Mouse (Mus musculus): ENCODE measurements around the gene Art3. TPM values are rescaled to one million over a fixed set of nuclear protein-coding genes. Genes with fewer than 3 reads are reported as not detected.

The Art3 gene
- total RNA-seq (2023) = 2.4 TPM

DNA sequence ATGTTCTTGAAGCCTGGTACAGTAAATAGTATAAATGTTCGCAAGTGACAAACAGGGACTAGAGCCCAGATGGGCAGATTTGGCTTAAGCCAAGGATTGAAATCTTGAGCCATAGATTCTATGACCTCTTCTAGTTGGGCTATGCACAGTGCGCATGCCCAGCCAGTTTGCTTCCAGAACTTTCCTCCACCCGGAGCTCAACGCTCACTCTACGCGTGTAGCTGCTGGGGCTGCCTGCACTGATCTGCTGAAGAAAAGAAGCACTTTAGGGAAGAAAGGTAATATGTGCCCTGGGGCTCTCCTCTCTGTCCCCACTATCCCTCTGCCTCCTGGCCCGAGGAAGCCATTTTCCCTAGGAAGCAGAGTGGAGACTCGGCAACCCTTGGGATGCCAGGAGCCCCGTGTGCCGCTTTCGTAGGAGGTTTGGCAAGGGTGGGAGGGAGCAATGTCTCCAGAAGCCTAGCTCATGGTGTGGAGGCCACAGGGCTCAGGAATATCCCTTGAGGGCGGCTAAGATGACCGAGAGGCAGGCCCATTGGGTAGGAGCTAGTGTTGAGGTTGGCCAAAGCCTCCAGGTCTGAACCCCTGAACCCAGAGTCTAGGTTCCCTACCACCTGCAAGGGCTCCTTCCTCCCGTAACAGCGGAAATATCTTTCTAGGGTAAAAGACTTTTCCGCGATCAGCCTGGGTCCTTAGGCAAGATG, at the start of gene Art3:
Gene Art3, plus strand, starts transcription at position 193 of the 704 bp plus-strand sequence.

GRCm38 (mm10) chr5:92309681-92310511, 21.7 kb upstream of the Art3 start, which contains the start of gene Sdad1:
TSS of gene Sdad1 (minus strand) at chr5:92310479.

DNA sequence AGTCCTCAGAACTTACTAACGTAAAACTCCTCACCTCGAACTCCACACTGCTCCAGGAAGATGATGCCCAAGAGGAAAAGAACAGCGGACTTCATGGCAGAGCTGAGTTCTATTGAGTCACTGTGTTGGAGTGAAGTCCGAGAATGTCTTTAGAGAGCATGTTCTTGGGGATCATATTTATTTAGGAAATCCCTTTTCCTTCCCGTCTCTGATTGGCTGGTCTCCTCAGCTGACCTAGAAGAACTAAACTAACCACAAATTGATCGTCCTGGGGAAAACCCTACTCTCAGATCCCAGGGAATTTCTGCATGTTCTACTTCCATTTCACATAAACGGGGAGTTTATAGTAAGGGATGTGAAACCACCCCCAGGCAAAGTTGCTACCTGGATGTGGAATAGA, 3.7 kb upstream of the Art3 start, which contains the start of gene Cxcl9:
Gene Cxcl9, minus strand, starts transcription at position 151 of the 400 bp plus-strand sequence.

GRCm38 (mm10) chr5:92348794-92349413, 17.3 kb downstream of the Art3 start, which contains the start of gene Cxcl10:
TSS of gene Cxcl10 (minus strand) at chr5:92348889.

DNA sequence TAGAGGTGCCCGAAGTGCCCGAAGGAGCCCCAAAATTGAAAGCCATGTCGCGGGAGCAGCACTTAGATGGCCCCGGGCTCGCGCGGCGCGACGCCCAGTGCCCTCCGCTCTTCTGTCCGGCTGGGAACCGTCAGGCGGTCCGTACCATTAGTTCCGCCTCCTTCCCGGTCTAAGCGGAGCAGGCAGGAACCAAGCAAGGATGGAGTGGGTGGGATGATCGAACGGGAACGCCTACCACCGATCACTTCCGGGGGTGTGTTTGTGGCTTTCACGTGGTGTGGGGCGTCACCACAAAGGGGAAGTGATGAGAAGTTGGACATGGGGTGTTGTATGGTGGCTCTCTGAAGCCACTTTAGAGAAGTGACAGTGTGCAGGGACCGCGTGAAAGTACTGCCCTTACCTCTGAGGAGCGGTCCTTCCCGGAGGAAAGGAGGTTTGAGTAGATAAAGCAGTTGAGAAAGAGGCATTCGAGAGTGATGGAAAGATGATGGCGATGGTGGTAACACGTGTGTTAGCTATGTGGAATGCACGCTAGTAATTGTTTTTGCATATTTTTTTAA, 103.5 kb downstream of the Art3 start, which contains the start of gene Nup54:
Gene Nup54, minus strand, starts transcription at position 195 of the 560 bp plus-strand sequence.

Other genes with a start within 250 kb of the Art3 start
- 106 TPM for gene G3bp2, start 248.1 kb upstream of the Art3 start, total RNA-seq (2023)
- 58.7 TPM for gene Uso1, start 193.9 kb upstream of the Art3 start, total RNA-seq (2023)
- gene U90926, start 116.4 kb upstream of the Art3 start, total RNA-seq (2023) = not detected
- not detected for gene Ppef2, start 75.5 kb upstream of the Art3 start, total RNA-seq (2023)
- gene Naaa, start 53.7 kb upstream of the Art3 start, total RNA-seq (2023) = 7.2 TPM
- gene Sdad1, start 21.3 kb upstream of the Art3 start, total RNA-seq (2023) = 83.2 TPM
- gene Cxcl9, start 3.7 kb upstream of the Art3 start, total RNA-seq (2023) = 2.4 TPM
- gene Cxcl10, start 17.1 kb downstream of the Art3 start, total RNA-seq (2023) = 0.70 TPM
- gene Nup54, start 103.4 kb downstream of the Art3 start, total RNA-seq (2023) = 49.2 TPM
- gene Scarb2, start 175.0 kb downstream of the Art3 start, total RNA-seq (2023) = 35.9 TPM
- not detected for gene Fam47e, start 223.2 kb downstream of the Art3 start, total RNA-seq (2023)

Data from CD8-positive naive resting alpha-beta T cell, adult 57 days (primary cell).